Mouse (Mus musculus): ENCODE measurements around the gene Chn2.
"Not testable (repeated sequence)": the region's sequence is repeated elsewhere in the genome, so short reads cannot be mapped to it uniquely, and the experiment has no call there.

The Chn2 gene

DNA sequence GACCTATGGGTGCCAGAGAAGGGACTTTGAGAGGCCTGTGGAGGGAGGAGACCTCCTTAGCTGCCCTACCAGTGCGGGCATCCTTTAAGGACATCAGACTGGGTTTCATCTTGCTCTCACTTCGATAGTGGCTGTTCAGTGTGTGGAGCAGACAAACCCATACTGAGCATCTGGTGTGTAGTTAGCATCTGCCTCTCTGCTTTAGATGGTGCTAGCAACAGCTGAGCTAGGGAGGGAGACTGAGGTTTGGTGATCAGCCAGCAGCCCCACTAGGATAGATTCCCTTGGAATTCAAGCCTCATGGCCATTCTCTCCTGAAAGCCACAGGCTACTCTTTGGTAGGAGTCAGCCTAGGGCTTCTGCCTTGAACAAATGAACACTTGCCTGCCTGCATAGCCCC lies 117.7 kb downstream of the Chn2 start:
- CTCF ChIA-PET, result no interaction called here
- POLR2A ChIA-PET, result no interaction called here

DNA sequence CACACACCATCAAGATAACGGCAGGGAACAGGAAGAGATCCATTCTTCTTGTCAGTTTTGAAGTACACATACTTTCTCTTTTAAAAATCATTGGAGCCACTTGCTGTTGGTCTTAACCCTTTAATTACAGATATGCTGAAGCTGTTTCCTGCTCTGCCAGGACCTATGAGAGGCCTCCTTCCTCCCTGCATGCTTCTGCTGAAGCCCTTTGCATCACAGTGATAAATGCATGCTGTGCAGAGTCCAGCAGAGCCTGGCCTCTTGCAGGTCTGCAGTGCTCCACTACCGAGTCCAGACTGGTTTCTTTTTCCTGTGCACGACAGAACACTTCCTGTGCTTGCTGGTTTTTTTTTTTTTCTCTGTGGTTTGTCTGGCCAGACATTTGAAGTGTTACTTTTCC lies 119.0 kb downstream of the Chn2 start:
- POLR2A ChIA-PET, result no interaction called here
- CTCF ChIA-PET, result no interaction called here

- POLR2A ChIA-PET, result interaction anchor here in 1 of 4 experiments (1.8 kb wide), 1 partner anchor 19 kb away, joined by 5 read pairs; no protein-coding TSS in a partner anchor
- CTCF ChIA-PET, result no interaction called here
These were observed 121.3 kb downstream of the Chn2 start for GRCm38 (mm10) chr6:54160677-54161076.

DNA sequence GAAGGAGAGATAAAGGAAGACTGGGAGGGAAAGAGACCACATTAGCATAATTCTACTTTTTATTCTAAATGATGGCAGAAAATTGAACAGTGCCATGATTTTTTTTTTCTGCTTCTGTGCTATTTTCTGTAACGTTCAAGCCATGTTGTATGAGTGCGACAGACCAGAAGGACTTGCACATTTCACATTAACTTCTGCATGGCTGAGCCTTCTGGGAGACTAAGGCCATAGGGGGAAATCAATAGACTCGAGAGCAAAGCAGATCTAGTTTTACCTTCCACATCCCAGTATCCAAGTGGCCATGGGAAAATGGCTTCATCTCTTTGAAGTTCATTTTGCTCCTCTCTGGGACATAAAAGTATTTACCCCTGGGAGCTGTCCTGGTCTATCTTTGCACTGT lies 121.9 kb downstream of the Chn2 start:
- POLR2A ChIA-PET, result no interaction called here
- CTCF ChIA-PET, result no interaction called here

- ChIA-PET POLR2A (no interaction called here), CTCF (no interaction called here)
These were observed 123.0 kb downstream of the Chn2 start for GRCm38 (mm10) chr6:54162321-54162720.

GRCm38 (mm10) chr6:54162786-54163185 lies 123.4 kb downstream of the Chn2 start:
- ChIA-PET CTCF (no interaction called here), POLR2A (no interaction called here)

GRCm38 (mm10) chr6:54163702-54164101 lies 124.3 kb downstream of the Chn2 start:
- POLR2A ChIA-PET, result interaction anchor here in 1 of 4 experiments (1.2 kb wide), 1 partner anchor 368 kb away, joined by 4 read pairs; no protein-coding TSS in a partner anchor
- CTCF ChIA-PET, result interaction anchor here (0.6 to 2.6 kb wide), 11 partner anchors 36 to 369 kb away, joined by 3 to 44 read pairs (median 5); no protein-coding TSS in a partner anchor

DNA sequence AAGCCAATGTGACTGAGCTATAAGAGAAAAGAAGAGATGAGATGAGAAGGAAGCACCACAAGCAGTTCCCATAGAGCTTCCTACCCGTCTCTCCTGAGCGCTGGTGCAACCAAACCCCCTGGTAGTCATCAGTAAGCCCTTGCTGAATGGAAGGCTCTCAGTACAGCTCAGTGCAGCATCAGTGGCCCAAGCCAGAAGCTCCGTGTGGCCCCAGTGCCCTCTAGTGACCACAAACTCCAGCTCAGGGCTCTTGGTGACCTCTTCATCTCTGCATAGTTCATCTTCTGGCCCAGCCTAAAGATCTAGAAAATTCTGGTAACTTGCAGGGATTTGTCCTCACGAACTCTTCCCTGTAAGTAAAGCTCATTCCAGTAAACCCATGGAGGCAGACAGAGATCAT lies 125.4 kb downstream of the Chn2 start:
- CTCF ChIA-PET, result interaction anchor here (0.5 to 2.6 kb wide), 39 partner anchors 37 to 383 kb away, joined by 3 to 44 read pairs (median 4); partner anchors contain the start of gene Chn2 (in 1 of the 4)
- POLR2A ChIA-PET, result interaction anchor here in 3 of 4 experiments (0.6 to 1.2 kb wide), 6 partner anchors 19 to 369 kb away, joined by 3 to 6 read pairs (median 4); no protein-coding TSS in a partner anchor

GRCm38 (mm10) chr6:54165246-54165645 lies 125.9 kb downstream of the Chn2 start:
- CTCF ChIA-PET, result interaction anchor here (0.6 to 2.6 kb wide), 31 partner anchors 38 to 383 kb away, joined by 3 to 44 read pairs (median 5); no protein-coding TSS in a partner anchor
- POLR2A ChIA-PET, result interaction anchor here in 3 of 4 experiments (0.6 to 1.2 kb wide), 5 partner anchors 19 to 246 kb away, joined by 3 to 6 read pairs (median 4); no protein-coding TSS in a partner anchor

DNA sequence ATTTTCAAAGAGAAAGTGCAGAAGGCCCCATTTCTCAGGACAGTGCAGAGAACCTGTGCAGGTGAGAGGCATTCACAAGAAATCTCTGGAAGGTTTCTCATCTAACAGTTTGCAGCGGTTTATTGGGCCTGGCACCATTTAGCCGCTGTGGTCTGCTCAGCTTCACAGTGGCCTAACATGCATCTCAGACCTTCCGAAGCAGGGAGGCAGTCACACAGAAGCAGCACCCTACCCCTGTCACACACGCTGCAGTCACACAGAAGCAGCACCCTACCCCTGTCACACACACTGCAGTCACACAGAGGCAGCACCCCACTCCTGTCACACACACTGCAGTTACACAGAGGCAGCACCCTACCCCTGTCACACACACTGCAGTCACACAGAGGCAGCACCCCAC lies 126.5 kb downstream of the Chn2 start:
- CTCF ChIA-PET, result no interaction called here
- POLR2A ChIA-PET, result no interaction called here

DNA sequence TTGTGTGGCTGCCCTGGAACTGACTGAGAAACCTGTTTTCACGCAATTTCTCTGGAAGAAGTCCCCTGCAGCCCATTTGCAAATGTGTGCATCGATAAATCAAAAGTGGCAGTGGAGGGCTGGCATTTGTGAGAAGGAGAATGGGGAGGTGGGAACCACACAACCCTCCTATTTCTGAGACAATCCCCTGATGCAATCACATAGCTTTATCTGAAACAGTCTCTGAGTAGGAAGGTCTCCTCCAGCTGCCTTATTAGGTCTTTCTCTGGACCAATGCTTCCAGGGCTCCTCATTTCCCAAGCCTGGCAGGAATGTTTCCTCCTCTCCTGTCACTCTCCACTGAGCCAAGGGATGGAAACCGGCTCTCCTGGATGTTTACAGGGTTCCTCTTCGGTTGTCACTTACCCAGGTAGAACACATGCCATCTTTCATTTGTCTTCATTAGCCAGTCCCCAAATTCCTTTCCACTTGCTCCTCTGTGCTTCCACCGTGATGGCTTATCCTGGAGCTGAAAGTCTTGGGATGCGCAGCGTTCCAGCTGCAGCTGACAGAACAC lies 127.7 kb downstream of the Chn2 start:
- POLR2A ChIA-PET, result no interaction called here
- CTCF ChIA-PET, result interaction anchor here in 1 of 4 experiments (0.6 kb wide), 1 partner anchor 7 kb away, joined by 4 read pairs; no protein-coding TSS in a partner anchor

DNA sequence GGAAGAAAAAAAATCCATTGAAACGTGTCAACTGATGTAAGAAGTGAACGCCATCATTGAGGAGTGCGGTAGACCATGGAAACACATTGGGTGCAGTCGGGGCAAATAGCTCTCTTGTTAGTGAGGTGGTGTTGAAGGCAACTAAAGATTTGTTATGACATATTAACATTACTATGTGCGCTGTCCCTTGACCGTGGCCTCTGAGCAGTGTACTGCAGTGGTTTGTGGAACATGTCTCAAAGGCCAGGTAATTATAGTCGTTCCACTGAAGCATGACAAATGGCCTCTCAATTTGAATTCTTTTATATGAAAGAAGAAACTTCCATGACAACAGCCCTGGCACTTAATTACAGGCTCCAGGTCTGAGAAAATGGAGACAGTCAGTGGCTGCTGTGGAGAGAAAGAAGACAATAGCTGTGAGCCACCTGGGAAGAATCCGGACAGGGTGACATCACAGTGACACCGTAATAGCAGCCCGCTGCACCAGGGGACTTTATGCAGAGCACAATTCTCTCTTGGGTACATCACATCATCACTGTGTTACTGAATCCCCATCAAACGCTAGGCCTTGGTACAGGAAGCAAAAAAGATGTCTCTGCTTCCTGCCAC lies 131.0 kb downstream of the Chn2 start:
- POLR2A ChIA-PET, result interaction anchor here in 1 of 4 experiments (0.8 to 1.0 kb wide), 2 partner anchors 44 to 143 kb away, joined by 3 read pairs; no protein-coding TSS in a partner anchor
- CTCF ChIA-PET, result no interaction called here

DNA sequence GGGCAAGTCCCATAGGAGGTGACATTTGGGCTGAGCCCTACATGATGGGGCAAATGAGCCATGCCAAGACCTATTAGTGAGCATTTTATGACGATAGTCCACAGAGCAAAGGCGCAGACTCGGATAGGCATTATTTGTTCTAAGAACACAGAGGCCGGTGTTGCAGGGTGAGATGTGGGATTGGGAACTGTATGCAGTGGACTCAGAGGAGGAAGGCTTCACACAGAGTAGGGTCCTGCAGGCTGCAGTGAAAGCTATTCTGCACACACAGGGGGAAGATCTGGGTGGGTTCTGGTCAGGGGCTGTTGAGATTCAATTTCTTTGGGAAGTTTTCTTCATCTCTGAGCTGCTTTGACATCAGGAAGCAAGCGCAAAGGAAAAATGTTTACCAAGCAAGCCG lies 132.0 kb downstream of the Chn2 start:
- ChIA-PET CTCF (no interaction called here), POLR2A (interaction anchor here in 1 of 4 experiments (0.8 kb wide), 1 partner anchor 45 kb away, joined by 3 read pairs; no protein-coding TSS in a partner anchor)

GRCm38 (mm10) chr6:54175473-54176215 lies 136.3 kb downstream of the Chn2 start:
- POLR2A ChIA-PET, result interaction anchor here in 1 of 4 experiments (0.6 to 0.7 kb wide), 2 partner anchors 19 to 165 kb away, joined by 4 read pairs; no protein-coding TSS in a partner anchor
- CTCF ChIA-PET, result interaction anchor here in 1 of 4 experiments (0.7 kb wide), 1 partner anchor 300 kb away, joined by 5 read pairs; no protein-coding TSS in a partner anchor

DNA sequence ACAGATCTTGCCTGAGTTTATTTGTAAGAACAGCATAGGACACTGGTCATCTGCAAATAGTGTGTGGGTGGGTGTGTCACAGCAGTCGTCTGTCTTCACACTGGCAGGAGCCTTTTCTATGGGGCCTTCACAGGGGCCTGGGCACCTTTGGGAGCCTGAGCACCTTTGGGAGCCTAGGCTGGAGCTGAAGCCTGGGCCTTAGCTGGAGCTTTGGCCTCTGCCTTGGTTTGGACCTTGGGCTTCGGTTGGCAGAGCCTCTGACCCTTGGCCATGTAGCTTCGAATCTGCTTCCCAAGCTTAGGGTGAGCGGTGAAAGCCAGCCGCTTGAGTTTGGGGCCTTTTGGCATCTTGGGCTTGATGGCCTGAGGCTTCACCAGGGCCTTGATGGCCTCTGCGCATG lies 137.7 kb downstream of the Chn2 start:
- CTCF ChIA-PET, POLR2A ChIA-PET: not testable (repeated sequence)

GRCm38 (mm10) chr6:54179056-54179873 lies 139.9 kb downstream of the Chn2 start:
- CTCF ChIA-PET, result interaction anchor here in 2 of 4 experiments (0.6 to 0.9 kb wide), 3 partner anchors 30 to 383 kb away, joined by 3 to 7 read pairs (median 4); no protein-coding TSS in a partner anchor
- POLR2A ChIA-PET, result interaction anchor here in 2 of 4 experiments (0.7 to 1.6 kb wide), 5 partner anchors 13 to 359 kb away, joined by 3 to 5 read pairs (median 3); partner anchors contain the start of gene Tril (in 1 of the 2)

DNA sequence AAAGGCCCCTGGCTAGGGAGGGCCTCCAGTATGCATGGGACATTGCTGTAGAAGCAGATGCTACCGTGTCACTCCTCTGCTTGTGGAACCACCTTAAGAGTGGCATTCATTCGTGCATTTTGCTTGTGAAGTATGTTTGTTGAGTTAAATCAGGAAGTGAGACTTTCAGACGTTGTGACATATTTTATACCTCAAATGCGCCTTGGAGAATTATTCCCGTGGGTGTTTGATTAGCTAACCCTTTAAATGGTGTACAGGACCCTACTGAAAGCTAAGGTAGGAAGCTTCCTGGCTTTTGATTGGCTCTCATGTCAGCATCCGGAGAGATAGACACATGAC lies 140.5 kb downstream of the Chn2 start:
- ChIA-PET CTCF (interaction anchor here in 2 of 4 experiments (0.6 to 0.9 kb wide), 3 partner anchors 30 to 384 kb away, joined by 3 to 4 read pairs (median 3); no protein-coding TSS in a partner anchor), POLR2A (interaction anchor here in 1 of 4 experiments (1.1 to 1.6 kb wide), 3 partner anchors 13 to 20 kb away, joined by 3 to 5 read pairs (median 3); no protein-coding TSS in a partner anchor)

- POLR2A ChIA-PET, result interaction anchor here in 1 of 4 experiments (0.6 kb wide), 1 partner anchor 1398 kb away, joined by 3 read pairs; no protein-coding TSS in a partner anchor
These were observed 144.6 kb downstream of the Chn2 start for GRCm38 (mm10) chr6:54183825-54184578.

More at GRCm38 (mm10) chr6:54183825-54184578, 144.6 kb downstream of the Chn2 start:
- CTCF ChIA-PET, result interaction anchor here in 1 of 4 experiments (0.6 kb wide), 1 partner anchor 579 kb away, joined by 5 read pairs; no protein-coding TSS in a partner anchor
